Mouse (Mus musculus) heart, adult 2 months (tissue): ENCODE measurements around the gene Usp39. TPM values are rescaled to one million over a fixed set of nuclear protein-coding genes. Genes with fewer than 3 reads are reported as not detected.

Experiments used
- DNase-seq, 2 experiments: peaks; one replicate each; pipeline ENCODE4 v3.0.0; 2021
- H3K27ac ChIP-seq: fragments of 200-600 bp; 2 replicates; pipeline ENCODE4 v1.8.1; 2022
- H3K27me3 ChIP-seq: fragments of 200-500 bp; 2 replicates; pipeline ENCODE4 v1.6.1; 2012; ENCODE audit warnings: mild to moderate bottlenecking, low read length, inconsistent platforms, mixed read lengths; ENCODE audit not compliant: control insufficient read depth, insufficient read depth
- H3K36me3 ChIP-seq: fragments of 200-500 bp; 2 replicates; pipeline ENCODE4 v1.6.1; 2012; ENCODE audit warnings: low read length, inconsistent platforms; ENCODE audit not compliant: control insufficient read depth, insufficient read depth
- H3K4me1 ChIP-seq: fragments of 200-500 bp; 2 replicates; pipeline ENCODE4 v1.6.1; 2011; ENCODE audit warnings: low read length; ENCODE audit not compliant: control insufficient read depth, insufficient read depth
- H3K4me3 ChIP-seq: fragments of 200-600 bp; 2 replicates; pipeline ENCODE4 v1.8.1; 2022
- H3K79me2 ChIP-seq: fragments of 200-500 bp; replicated peaks from 2 replicates; pipeline ENCODE4 v1.6.1; 2012; ENCODE audit warnings: mild to moderate bottlenecking, inconsistent platforms, low read length, moderate library complexity, mixed read lengths; ENCODE audit not compliant: control insufficient read depth, insufficient read depth
- H3K9ac ChIP-seq: fragments of 200-500 bp; 2 replicates; pipeline ENCODE4 v1.6.1; 2012; ENCODE audit warnings: low read depth, mild to moderate bottlenecking, control low read depth, inconsistent platforms, low read length, mixed read lengths
- CTCF ChIP-seq: fragments of 200-600 bp; IDR thresholded peaks from 2 replicates; pipeline ENCODE4 v1.8.1; 2022; ENCODE audit warnings: antibody characterized with exemption, mild to moderate bottlenecking, moderate library complexity
- EP300 ChIP-seq: fragments of 200-500 bp; IDR thresholded peaks from 2 replicates; pipeline ENCODE4 v1.6.1; 2011; ENCODE audit warnings: low read depth, low read length, control low read depth; ENCODE audit not compliant: insufficient read depth
- POLR2A ChIP-seq: fragments of 200-500 bp; IDR thresholded peaks from 2 replicates; pipeline ENCODE4 v1.6.1; 2011; ENCODE audit warnings: mild to moderate bottlenecking, low read depth, low read length, control low read depth; ENCODE audit not compliant: insufficient read depth
- WGBS: fragments of 180-500 bp; shearing (Covaris S2); methylation state at CpG from one replicate; pipeline ENCODE4 v1.1.7; 2018; 5-methylcytosine and 5-hydroxymethylcytosine counted together
- intact Hi-C: fragments of 180-260 bp; cut with DNase I; formaldehyde crosslinking; loops from one replicate; pipeline ENCODE4 v1.15.1; 2025
- polyA plus RNA-seq: library from polyadenylated mRNA; depleted of rRNA; stranded (reverse); fragments of >200 nt; gene quantifications from 2 replicates; pipeline ENCODE4 v1.2.3, GENCODE M21; 2012
- total RNA-seq, 2 experiments: library from RNA; stranded (reverse); gene quantifications; 2 replicates each; pipeline ENCODE4 v1.2.3; 2021

Usp39 gene
- total and polyA plus RNA-seq, 3 experiments: 11.4 to 17.7 (median 14.9) TPM

GRCm38 (mm10) chr6:72388791-72389329, 43.9 kb upstream of the Usp39 start:
- DNase-seq: no peak
- Histone ChIP-seq H3K79me2 (no peaks in the 10 kb centered on the region), H3K27me3 (no peaks in the 10 kb centered on the region), H3K36me3 (no peaks in the 10 kb centered on the region), H3K4me1 (peaks cover 5% of the 10 kb centered on the region), H3K9ac (no peak overlapping the region), H3K27ac (peak overlapping the region; percentile 92), H3K4me3 (no peak overlapping the region; the same call in 1 of the 2 replicates)
- WGBS: 72% methylated on average over 6 of the region's 6 CpGs
- intact Hi-C loops: no loop called here
- TF ChIP-seq CTCF (no peak), EP300 (no peak), POLR2A (no peak)

GRCm38 (mm10) chr6:72388266-72388665, 43.3 kb upstream of the Usp39 start:
- no peaks in the 10 kb centered on the region for H3K27me3 ChIP-seq
- TF ChIP-seq POLR2A (no peak), CTCF (no peak), EP300 (no peak)
- H3K9ac ChIP-seq: no peak overlapping the region
- WGBS: 71% methylated on average over 10 of the region's 10 CpGs
- no peak overlapping the region for H3K4me3 ChIP-seq
- H3K27ac ChIP-seq: no peak overlapping the region; the same call in 1 of the 2 replicates
- H3K79me2 ChIP-seq: no peaks in the 10 kb centered on the region
- H3K4me1 ChIP-seq: peaks cover 6% of the 10 kb centered on the region
- intact Hi-C loops: no loop called here
- DNase-seq: no peak
- H3K36me3 ChIP-seq: no peaks in the 10 kb centered on the region

- Histone ChIP-seq H3K27ac (no peak overlapping the region), H3K4me1 (peaks cover 8% of the 10 kb centered on the region), H3K27me3 (no peaks in the 10 kb centered on the region), H3K79me2 (no peaks in the 10 kb centered on the region), H3K36me3 (no peaks in the 10 kb centered on the region), H3K4me3 (no peak overlapping the region), H3K9ac (no peak overlapping the region)
- TF ChIP-seq EP300 (no peak), CTCF (no peak), POLR2A (no peak)
- intact Hi-C loops: no loop called here
- 92% methylated on average over 3 of the region's 3 CpGs for WGBS
- DNase-seq: no peak
These were observed 42.8 kb upstream of the Usp39 start for GRCm38 (mm10) chr6:72387816-72388215.

GRCm38 (mm10) chr6:72386561-72386960, 41.6 kb upstream of the Usp39 start:
- Histone ChIP-seq H3K27ac (no peak overlapping the region), H3K79me2 (no peaks in the 10 kb centered on the region), H3K4me1 (peaks cover 6% of the 10 kb centered on the region), H3K27me3 (no peaks in the 10 kb centered on the region), H3K4me3 (no peak overlapping the region), H3K36me3 (no peaks in the 10 kb centered on the region), H3K9ac (no peak overlapping the region)
- intact Hi-C loops: no loop called here
- no peak for TF ChIP-seq CTCF
- TF ChIP-seq EP300: no peak
- no peak for TF ChIP-seq POLR2A
- WGBS: 97% methylated on average over 2 of the region's 2 CpGs
- no peak for DNase-seq

GRCm38 (mm10) chr6:72385258-72385657, 40.3 kb upstream of the Usp39 start:
- no peaks in the 10 kb centered on the region for H3K27me3 ChIP-seq
- WGBS: 60% methylated on average over 4 of the region's 4 CpGs
- DNase-seq: no peak
- H3K36me3 ChIP-seq: no peaks in the 10 kb centered on the region
- H3K79me2 ChIP-seq: no peaks in the 10 kb centered on the region
- no peak overlapping the region for H3K9ac ChIP-seq
- H3K4me1 ChIP-seq: peaks cover 9% of the 10 kb centered on the region
- intact Hi-C loops: no loop called here
- TF ChIP-seq POLR2A (no peak), EP300 (no peak), CTCF (no peak)
- H3K27ac ChIP-seq: no peak overlapping the region
- no peak overlapping the region for H3K4me3 ChIP-seq

- Histone ChIP-seq H3K4me1 (peaks cover 8% of the 10 kb centered on the region), H3K27me3 (no peaks in the 10 kb centered on the region), H3K36me3 (no peaks in the 10 kb centered on the region), H3K27ac (no peak overlapping the region), H3K9ac (no peak overlapping the region), H3K4me3 (no peak overlapping the region), H3K79me2 (no peaks in the 10 kb centered on the region)
- intact Hi-C loops: no loop called here
- 96% methylated on average over 7 of the region's 7 CpGs for WGBS
- no peak for DNase-seq
- TF ChIP-seq POLR2A (no peak), EP300 (no peak), CTCF (no peak)
These were observed 39.0 kb upstream of the Usp39 start for GRCm38 (mm10) chr6:72383952-72384351.
